Mouse (Mus musculus) MEL (cell line): ENCODE data around the gene Large2. TPM values are rescaled to one million over a fixed set of nuclear protein-coding genes. Genes with fewer than 3 reads are reported as not detected.
A peak's percentile ranks its signal among the peaks of the same experiment; 100 is the strongest.

ENCODE experiments used
- DNase-seq: peaks from one replicate; pipeline ENCODE4 v3.0.0; 2011; ENCODE audit warnings: low read depth, low spot score
- H3K27ac ChIP-seq: 2 replicates; pipeline ENCODE4 v1.5.1; 2012; ENCODE audit warnings: low read depth, mild to moderate bottlenecking, control low read depth, low read length, moderate library complexity; ENCODE audit not compliant: control insufficient read depth
- H3K27me3 ChIP-seq, 2 experiments: fragments of 150-350 bp in 1 of 2; sonication (generic) in 1 of 2; 2 replicates each; pipeline ENCODE4 v1.6.1; 2012; ENCODE audit warnings: low read length in 2 of 2, mild to moderate bottlenecking in 2 of 2, improper control_type of control experiment in 1 of 2, moderate library complexity in 1 of 2; ENCODE audit not compliant: insufficient read depth in 2 of 2, control insufficient read depth in 1 of 2
- H3K36me3 ChIP-seq, 2 experiments: 2 replicates each; pipeline ENCODE4 v1.6.1; 2012 to 2014; ENCODE audit warnings: low read length in 2 of 2, improper control_type of control experiment in 1 of 2, inconsistent platforms in 1 of 2, mild to moderate bottlenecking in 1 of 2; ENCODE audit not compliant: insufficient read depth in 2 of 2, control insufficient read depth in 1 of 2
- H3K4me1 ChIP-seq, 2 experiments: fragments of 150-350 bp in 1 of 2; sonication (generic) in 1 of 2; 2 replicates each; pipeline ENCODE4 v1.6.1; 2012; ENCODE audit warnings: low read length in 2 of 2, improper control_type of control experiment in 1 of 2, mild to moderate bottlenecking in 1 of 2; ENCODE audit not compliant: insufficient read depth in 2 of 2, control insufficient read depth in 1 of 2
- H3K4me3 ChIP-seq, 2 experiments: fragments of 150-350 bp in 1 of 2; sonication (generic) in 1 of 2; 2 replicates each; pipeline ENCODE4 v1.5.1; 2012; ENCODE audit warnings: low read depth in 2 of 2, low read length in 2 of 2, mild to moderate bottlenecking in 2 of 2, moderate library complexity in 2 of 2, control low read depth in 1 of 2, improper control_type of control experiment in 1 of 2; ENCODE audit not compliant: control insufficient read depth in 1 of 2, insufficient read depth in 1 of 2
- H3K79me2 ChIP-seq: 2 replicates; pipeline ENCODE4 v1.6.1; 2012; ENCODE audit warnings: mild to moderate bottlenecking, low read length, moderate library complexity; ENCODE audit not compliant: control insufficient read depth, poor library complexity, insufficient read depth
- H3K9ac ChIP-seq: 2 replicates; pipeline ENCODE4 v1.6.1; 2012; ENCODE audit warnings: low read depth, mild to moderate bottlenecking, control low read depth, low read length, moderate library complexity; ENCODE audit not compliant: control insufficient read depth, poor library complexity, severe bottlenecking
- H3K9me3 ChIP-seq: fragments of 150-350 bp; sonication (generic); replicated peaks from 2 replicates; pipeline ENCODE4 v1.6.1; 2012; ENCODE audit warnings: mild to moderate bottlenecking, low read length, improper control_type of control experiment, moderate library complexity; ENCODE audit not compliant: insufficient read depth
- CHD1 ChIP-seq: IDR thresholded peaks from 2 replicates; pipeline ENCODE4 v1.6.1; 2012; ENCODE audit warnings: low read depth, mild to moderate bottlenecking, inconsistent platforms, low read length, improper control_type of control experiment
- CHD2 ChIP-seq: IDR thresholded peaks from 2 replicates; pipeline ENCODE4 v1.6.1; 2011; ENCODE audit warnings: low read length, improper control_type of control experiment
- E2F4 ChIP-seq: IDR thresholded peaks from 2 replicates; pipeline ENCODE4 v1.6.1; 2011; ENCODE audit warnings: low read depth, low read length, improper control_type of control experiment, borderline replicate concordance
- ELF1 ChIP-seq: IDR thresholded peaks from 2 replicates; pipeline ENCODE4 v1.6.1; 2014; ENCODE audit warnings: low read depth, mild to moderate bottlenecking, inconsistent platforms, low read length, improper control_type of control experiment, moderate library complexity
- EP300 ChIP-seq, 2 experiments: IDR thresholded peaks; 2 replicates each; pipeline ENCODE4 v1.6.1; 2011; ENCODE audit warnings: improper control_type of control experiment in 2 of 2, low read length in 2 of 2, low read depth in 1 of 2, mild to moderate bottlenecking in 1 of 2
- JUND ChIP-seq: IDR thresholded peaks from 2 replicates; pipeline ENCODE4 v1.6.1; 2011; ENCODE audit warnings: low read depth, mild to moderate bottlenecking, improper control_type of control experiment, low read length
- NRF1 ChIP-seq: IDR thresholded peaks from 2 replicates; pipeline ENCODE4 v1.6.1; 2014; ENCODE audit warnings: low read depth, mild to moderate bottlenecking, inconsistent platforms, low read length, improper control_type of control experiment, moderate library complexity; ENCODE audit not compliant: poor library complexity, insufficient read depth, severe bottlenecking
- POLR2A ChIP-seq, 2 experiments: IDR thresholded peaks; 2 replicates each; pipeline ENCODE4 v1.6.1; 2011 to 2012; ENCODE audit warnings: low read length in 2 of 2, mild to moderate bottlenecking in 2 of 2, control low read depth in 1 of 2, improper control_type of control experiment in 1 of 2, low read depth in 1 of 2, moderate library complexity in 1 of 2; ENCODE audit not compliant: control insufficient read depth in 1 of 2, insufficient read depth in 1 of 2, poor library complexity in 1 of 2
- POLR2AphosphoS2 ChIP-seq: IDR thresholded peaks from 2 replicates; pipeline ENCODE4 v1.6.1; 2011; ENCODE audit warnings: low read length, improper control_type of control experiment
- RAD21 ChIP-seq: IDR thresholded peaks from 2 replicates; pipeline ENCODE4 v1.6.1; 2011; ENCODE audit warnings: mild to moderate bottlenecking, low read depth, low read length, improper control_type of control experiment
- RCOR1 ChIP-seq: IDR thresholded peaks from 2 replicates; pipeline ENCODE4 v1.6.1; 2012; ENCODE audit warnings: low read depth, mild to moderate bottlenecking, inconsistent platforms, low read length, improper control_type of control experiment
- SIN3A ChIP-seq: IDR thresholded peaks from 2 replicates; pipeline ENCODE4 v1.6.1; 2012; ENCODE audit warnings: low read length, improper control_type of control experiment, inconsistent platforms
- SMC3 ChIP-seq: IDR thresholded peaks from 2 replicates; pipeline ENCODE4 v1.6.1; 2011; ENCODE audit warnings: low read depth, low read length, improper control_type of control experiment
- TBP ChIP-seq: IDR thresholded peaks from 2 replicates; pipeline ENCODE4 v1.8.0; 2011; ENCODE audit warnings: low read depth, low read length, improper control_type of control experiment
- USF2 ChIP-seq, 2 experiments: IDR thresholded peaks; 2 replicates each; pipeline ENCODE4 v1.6.1; 2011 to 2012; ENCODE audit warnings: improper control_type of control experiment in 2 of 2, low read length in 2 of 2, borderline replicate concordance in 1 of 2, inconsistent platforms in 1 of 2, low read depth in 1 of 2, mild to moderate bottlenecking in 1 of 2; ENCODE audit not compliant: insufficient read depth in 1 of 2
- ZKSCAN1 ChIP-seq: IDR thresholded peaks from 2 replicates; pipeline ENCODE4 v1.6.1; 2012; ENCODE audit warnings: low read depth, mild to moderate bottlenecking, inconsistent platforms, low read length, improper control_type of control experiment, moderate library complexity
- ZMIZ1 ChIP-seq: IDR thresholded peaks from 2 replicates; pipeline ENCODE4 v1.6.1; 2012; ENCODE audit warnings: low read depth, mild to moderate bottlenecking, inconsistent platforms, low read length, improper control_type of control experiment, moderate library complexity
- ZNF384 ChIP-seq: IDR thresholded peaks from 2 replicates; pipeline ENCODE4 v1.6.1; 2012; ENCODE audit warnings: low read depth, mild to moderate bottlenecking, inconsistent platforms, low read length, improper control_type of control experiment
- polyA plus RNA-seq, 2 experiments: library from polyadenylated mRNA; stranded (reverse) in 1 of 2; unstranded in 1 of 2; fragments of >175 nt in 1 of 2; fragments of >200 nt in 1 of 2; gene quantifications; 2 replicates each; pipeline versions ENCODE4 v1.2.1 to v1.2.4; 2012; ENCODE audit warnings: low replicate concordance in 2 of 2, low read depth in 1 of 2; ENCODE audit not compliant: insufficient read length in 2 of 2, insufficient read depth in 1 of 2, missing spikeins in 1 of 2
- total RNA-seq: library from RNA; depleted of rRNA; stranded (reverse); fragments of 300-350 nt; gene quantifications from 2 replicates; pipeline ENCODE4 v1.2.3, GENCODE M21; 2012

Gene Large2
- total and polyA plus RNA-seq, 3 experiments, result 0.03 TPM; not detected in 2

DNA sequence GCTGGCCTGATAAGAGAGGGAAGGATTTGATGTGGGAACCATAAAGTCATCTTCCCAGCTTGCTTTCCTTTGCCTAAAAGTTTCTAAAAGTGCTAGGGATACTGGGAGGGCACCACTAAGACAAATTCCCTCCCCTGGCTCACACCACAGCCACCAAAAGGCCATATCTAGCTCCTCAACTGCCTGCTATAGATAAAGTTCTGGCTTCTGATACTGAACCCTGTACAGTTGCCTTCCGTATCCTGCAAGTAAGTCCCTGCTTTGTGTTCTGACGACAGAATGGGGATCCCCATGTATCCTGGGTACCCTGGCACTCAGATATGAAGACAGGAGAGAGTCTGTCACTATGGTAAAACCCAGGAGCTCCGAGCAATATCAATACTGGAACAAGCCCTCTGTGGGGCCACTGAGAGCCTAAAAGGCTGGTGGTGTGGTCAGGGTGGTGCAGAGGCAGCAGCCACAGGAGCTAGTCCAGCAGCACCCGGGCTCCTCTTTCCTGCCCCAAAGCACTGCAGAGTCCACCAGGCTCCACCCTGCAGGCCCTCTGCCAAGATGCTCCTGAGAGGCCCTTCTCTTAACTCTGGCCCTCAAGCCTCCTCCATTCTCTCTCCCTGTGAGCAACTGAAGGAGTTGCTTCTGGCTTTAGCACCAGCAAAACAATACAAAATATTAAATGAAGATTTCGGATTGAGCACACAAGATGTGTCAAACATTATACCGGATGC, 15.7 kb upstream of the Large2 start (continued):
- no peak for TF ChIP-seq USF2 (IDR thresholded peaks at IDR 0.05; ENCODE audit: borderline replicate concordance in 1 of 2, insufficient read depth in 1 of 2, low read depth in 1 of 2, low read length in 2 of 2)
- TF ChIP-seq EP300 (IDR thresholded peaks at IDR 0.05; ENCODE audit: low read depth in 1 of 2, low read length in 2 of 2), result peak; percentile 10 to 53; a peak in 2 of 4 replicates
- TF ChIP-seq ZKSCAN1, result no peak
- TF ChIP-seq TBP, result no peak

DNA sequence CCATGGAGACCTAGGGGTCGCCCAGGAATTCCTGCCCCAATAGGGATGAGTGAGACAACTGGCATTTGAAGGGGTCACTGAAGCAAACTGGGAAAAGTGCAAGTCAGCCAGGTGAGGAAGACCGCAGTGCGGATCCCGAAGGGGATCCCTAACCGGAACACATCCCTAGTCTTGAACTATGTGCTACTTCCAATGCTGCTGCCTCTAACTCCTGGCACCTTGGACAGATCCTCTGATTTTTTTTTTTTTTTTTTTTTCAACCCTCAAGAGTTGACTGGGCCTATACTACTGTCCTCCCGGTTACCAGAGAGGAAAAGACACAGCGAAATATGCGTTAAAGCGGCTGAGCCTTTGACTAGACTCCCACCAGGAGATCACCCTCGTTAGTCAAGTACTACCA, 15.0 kb upstream of the Large2 start:
- Histone ChIP-seq H3K9ac (no peak overlapping the region), H3K27ac (no peak overlapping the region), H3K4me1 (peaks cover 9 to 21% of the 10 kb centered on the region in 2 experiments), H3K9me3 (no peaks in the 10 kb centered on the region), H3K79me2 (no peaks in the 10 kb centered on the region), H3K27me3 (no peaks in the 10 kb centered on the region), H3K36me3 (peaks cover 0 to 11% of the 10 kb centered on the region in 2 experiments; a peak in 2 of 4 replicates), H3K4me3 (peak overlapping the region; percentile 17 to 42)
- no peak for DNase-seq
- TF ChIP-seq POLR2AphosphoS2, result no peak
- no peak for TF ChIP-seq NRF1
- TF ChIP-seq ZMIZ1, result no peak
- TF ChIP-seq JUND, result no peak
- TF ChIP-seq EP300 (IDR thresholded peaks at IDR 0.05; ENCODE audit: low read depth in 1 of 2, low read length in 2 of 2), result no peak
- TF ChIP-seq RCOR1, result no peak
- peak; percentile 51; the same call in 1 of the 2 replicates for TF ChIP-seq SIN3A
- peak; percentile 96 for TF ChIP-seq ZNF384
- TF ChIP-seq E2F4, result no peak
- TF ChIP-seq CHD2, result no peak
- TF ChIP-seq RAD21, result no peak
- no peak for TF ChIP-seq SMC3

DNA sequence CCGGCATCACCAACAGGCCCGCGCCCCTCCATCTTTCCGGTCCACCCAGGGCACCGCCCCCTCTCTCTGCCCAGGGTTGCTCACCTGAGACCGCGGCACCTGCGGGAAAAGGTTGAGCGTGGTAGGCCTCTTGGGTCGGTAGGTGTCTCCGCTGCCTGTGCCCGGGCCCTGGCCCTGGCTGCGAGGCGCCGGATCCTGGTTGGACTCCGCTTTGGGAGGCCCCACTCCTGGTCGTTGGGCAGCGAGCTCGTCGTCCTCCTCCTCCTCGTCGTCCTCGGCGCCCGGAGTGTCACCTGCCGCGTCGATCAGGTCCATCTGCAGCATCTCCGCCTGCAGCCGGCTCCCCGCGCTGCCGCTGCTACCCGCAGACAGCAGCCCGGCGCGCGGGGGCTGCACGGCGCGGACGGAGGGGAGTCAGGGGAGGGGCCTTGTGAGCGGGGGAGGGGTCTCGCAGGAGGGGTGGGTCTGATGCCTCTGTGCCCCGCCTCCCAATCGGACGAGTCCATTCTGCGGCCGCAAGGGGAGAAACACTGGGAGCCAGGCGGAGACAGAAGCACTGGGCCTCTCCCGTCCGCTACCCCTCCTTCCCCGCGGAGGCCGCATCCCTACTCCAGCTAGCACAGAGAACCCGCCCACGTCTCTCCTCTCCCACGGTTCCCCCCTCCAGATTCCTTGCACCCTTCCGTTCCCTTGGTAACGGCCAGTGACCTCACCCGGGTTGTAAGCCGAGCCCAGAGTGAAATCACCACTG, 14.4 kb upstream of the Large2 start:
- peaks cover 9 to 21% of the 10 kb centered on the region in 2 experiments for H3K4me1 ChIP-seq
- H3K9ac ChIP-seq, result peak overlapping the region; percentile 46
- peak; percentile 81 for DNase-seq
- H3K36me3 ChIP-seq, result peaks cover 0 to 11% of the 10 kb centered on the region in 2 experiments; a peak in 2 of 4 replicates
- H3K27ac ChIP-seq, result no peak overlapping the region
- H3K4me3 ChIP-seq, result peak overlapping the region; percentile 44 to 56
- TF ChIP-seq POLR2A (IDR thresholded peaks at IDR 0.05; ENCODE audit: control insufficient read depth in 1 of 2, insufficient read depth in 1 of 2, low read depth in 1 of 2, low read length in 2 of 2, poor library complexity in 1 of 2) (peak in 1 of 2 experiments; percentile 35; a peak in 1 of 4 replicates), CHD1 (peak; percentile 99), ELF1 (0 out of 2 replicates have a peak, but pooled peaks have one; percentile 32), SIN3A (no peak), JUND (no peak)
- no peaks in the 10 kb centered on the region for H3K79me2 ChIP-seq
- no peaks in the 10 kb centered on the region for H3K27me3 ChIP-seq
- no peaks in the 10 kb centered on the region for H3K9me3 ChIP-seq
